Mouse (Mus musculus): ENCODE measurements around the gene Lrrc8d.

- no peak for TF ChIP-seq GATA1 (IDR thresholded peaks at IDR 0.05; ENCODE audit: low read length)
- no peak for TF ChIP-seq TAL1 (IDR thresholded peaks at IDR 0.05; ENCODE audit: low read length)
Observed at GRCm38 (mm10) chr5:105776978-105777593, 77.3 kb downstream of the Lrrc8d start.
